Mouse (Mus musculus): ENCODE measurements at regions not wholly inside any gene's neighbourhood (a gene's known extent, or its start where the extent isn't known, plus 50 kb on each side); places are given as distances from the start of the nearest gene placed in this dataset.

DNA sequence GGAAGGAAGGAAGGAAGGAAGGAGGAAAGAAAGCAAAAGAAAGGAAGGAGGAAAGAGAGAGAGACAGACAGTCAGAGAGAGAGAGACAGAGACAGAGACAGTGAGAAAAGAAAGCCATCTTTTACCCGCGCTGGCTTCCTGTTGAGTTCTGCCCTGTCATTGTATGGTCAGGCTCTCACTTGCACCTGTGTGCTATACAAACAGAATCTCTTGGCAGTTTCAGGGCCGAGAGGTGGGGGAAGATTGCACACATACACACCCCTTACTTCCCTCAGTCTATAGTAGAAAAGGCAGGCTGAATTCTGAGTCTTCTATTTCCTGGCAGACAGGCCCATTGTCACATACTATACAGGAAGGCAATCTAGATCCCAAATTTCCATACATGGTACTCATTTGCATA lies 160.8 kb upstream of the Tnfaip3 start:
- TF ChIP-seq POLR2A (IDR thresholded peaks at IDR 0.05; ENCODE audit: low read depth, low read length) (no peak), CTCF (IDR thresholded peaks at IDR 0.05; ENCODE audit: borderline replicate concordance, insufficient read depth, low read length) (no peak)
